Mouse (Mus musculus): ENCODE measurements around the gene Cc2d2a. TPM values are rescaled to one million over a fixed set of nuclear protein-coding genes. Genes with fewer than 3 reads are reported as not detected.

The Cc2d2a gene
- 1 to 10 TPM in 1 of 2 experiments, under 1 TPM in 1; 0.95 to 1.5 TPM for polyA plus RNA-seq (2017; shearing (Covaris generic))

DNA sequence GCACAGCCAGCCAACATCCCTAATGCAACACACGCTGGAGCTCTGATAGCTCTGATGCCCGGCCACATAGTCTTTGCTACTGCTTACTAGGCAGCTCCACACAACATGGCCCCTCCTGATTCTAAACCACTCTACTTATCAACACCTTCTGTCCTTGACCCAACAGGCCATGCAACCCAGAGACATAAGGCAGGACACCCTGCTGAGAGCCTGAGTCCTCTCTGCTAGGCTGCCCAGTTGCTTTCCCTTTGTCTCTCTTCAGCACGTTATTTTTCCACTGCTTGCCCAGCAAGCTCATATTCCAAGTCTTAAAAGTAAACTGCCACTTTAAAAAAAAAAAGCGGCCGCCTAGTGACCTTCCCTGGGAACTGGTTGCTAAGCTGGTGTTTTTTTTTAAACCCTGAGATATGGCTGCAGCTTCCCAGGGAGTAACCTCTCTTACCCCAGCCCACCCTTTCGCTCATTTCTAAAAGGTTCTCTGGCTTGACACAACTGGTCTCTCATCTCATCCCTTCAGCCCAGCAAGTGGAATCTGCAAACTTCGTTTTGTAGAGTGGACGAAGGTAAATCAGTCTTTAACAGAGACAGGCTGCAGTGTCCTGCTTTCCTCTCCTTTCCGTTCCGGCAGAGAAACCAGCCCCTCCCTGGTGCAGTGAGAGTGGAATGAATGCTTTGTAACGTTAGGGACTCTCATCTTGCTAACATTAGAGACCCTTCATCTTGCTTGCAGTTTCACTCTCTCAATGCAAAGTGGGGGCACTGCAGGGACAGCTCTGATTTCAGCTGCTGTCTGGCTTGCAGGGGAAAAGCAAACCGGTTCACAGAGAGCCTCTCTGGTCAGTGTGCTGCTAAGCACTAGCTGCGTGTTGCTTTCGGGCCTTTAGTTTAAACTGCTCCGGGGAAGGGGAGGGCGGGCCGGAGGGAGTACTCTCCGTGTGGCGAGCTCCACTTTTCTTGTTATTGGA, at the start of gene Cc2d2a:
Gene Cc2d2a, plus strand, starts transcription at position 350 of the 965 bp plus-strand sequence.

Other genes with a start within 250 kb of the Cc2d2a start
- under 1 TPM in 1 of 2 experiments, not detected in 1; 0.60 TPM for gene C1qtnf7, start 146.8 kb upstream of the Cc2d2a start, polyA plus RNA-seq (2017; shearing (Covaris generic))
- gene Bst1, start 156.5 kb downstream of the Cc2d2a start, polyA plus RNA-seq (2017; shearing (Covaris generic)): under 1 TPM; 0.20 to 0.51 TPM
- gene Fbxl5, start 159.3 kb downstream of the Cc2d2a start, polyA plus RNA-seq (2017; shearing (Covaris generic)): 10 to 100 TPM; 68.2 to 70.7 TPM
- gene Cd38, start 206.2 kb downstream of the Cc2d2a start, polyA plus RNA-seq (2017; shearing (Covaris generic)): 10 to 100 TPM; 18.8 to 42.5 TPM

Data from inflammation-experienced regulatory T-cells (primary cell).